Mouse (Mus musculus) heart, embryonic 12.5 days (tissue): ENCODE data around the gene Rab1b. TPM values are rescaled to one million over a fixed set of nuclear protein-coding genes. Genes with fewer than 3 reads are reported as not detected.
A peak's percentile ranks its signal among the peaks of the same experiment; 100 is the strongest.

ENCODE experiments used
- ATAC-seq: fragments of 200-750 bp; cut with Nextera tagmentation; 2 replicates; pipeline ENCODE4 v1.8.0; 2017; ENCODE audit warnings: moderate TSS enrichment, moderate library complexity; ENCODE audit not compliant: insufficient number of reproducible peaks, low FRiP score
- H3K27ac ChIP-seq: fragments of 300-500 bp; sonication (generic); 2 replicates; pipeline ENCODE4 v1.5.1; 2016; ENCODE audit warnings: mild to moderate bottlenecking, moderate library complexity; ENCODE audit not compliant: poor library complexity, severe bottlenecking
- H3K27me3 ChIP-seq: fragments of 300-500 bp; sonication (generic); replicated peaks from 2 replicates; pipeline ENCODE4 v1.6.1; 2016; ENCODE audit warnings: mild to moderate bottlenecking, moderate library complexity
- H3K36me3 ChIP-seq: fragments of 300-500 bp; sonication (generic); 2 replicates; pipeline ENCODE4 v1.6.1; 2016; ENCODE audit warnings: mild to moderate bottlenecking, moderate library complexity
- H3K4me1 ChIP-seq: fragments of 300-500 bp; sonication (generic); replicated peaks from 2 replicates; pipeline ENCODE4 v1.6.1; 2016; ENCODE audit warnings: mild to moderate bottlenecking
- H3K4me2 ChIP-seq: fragments of 300-500 bp; sonication (generic); 2 replicates; pipeline ENCODE4 v1.6.1; 2016; ENCODE audit warnings: mild to moderate bottlenecking, moderate library complexity
- H3K4me3 ChIP-seq: fragments of 300-500 bp; sonication (generic); 2 replicates; pipeline ENCODE4 v1.5.1; 2016; ENCODE audit warnings: mild to moderate bottlenecking
- H3K9ac ChIP-seq: fragments of 300-500 bp; sonication (generic); 2 replicates; pipeline ENCODE4 v1.6.1; 2016; ENCODE audit warnings: mild to moderate bottlenecking, moderate library complexity
- H3K9me3 ChIP-seq: fragments of 300-500 bp; sonication (generic); replicated peaks from 2 replicates; pipeline ENCODE4 v1.6.1; 2016; ENCODE audit warnings: mild to moderate bottlenecking, moderate library complexity
- whole genome bisulfite sequencing: fragments of 180-500 bp; shearing (Covaris S2); methylation state at CpG from one replicate; pipeline ENCODE4 v1.1.7; 2016; 5-methylcytosine and 5-hydroxymethylcytosine counted together
- polyA plus RNA-seq: library from polyadenylated mRNA; unstranded; fragments of >200 nt; fragmentation: Nextera tagmentation; extraction: Ambion mirVana; gene quantifications from 2 replicates; pipeline ENCODE4 v1.2.1, GENCODE M21; 2016

The Rab1b gene
- polyA plus RNA-seq, 1 experiment from 2014 or later, result 218 TPM

- H3K4me1 ChIP-seq, result peaks cover 37% of the 10 kb centered on the region
- no peaks in the 10 kb centered on the region for H3K9me3 ChIP-seq
- peak overlapping the region; percentile 37 for H3K27ac ChIP-seq
- H3K36me3 ChIP-seq, result no peaks in the 10 kb centered on the region
- 15% methylated on average over 10 of the region's 10 CpGs for WGBS
- H3K4me2 ChIP-seq, result peak overlapping the region; percentile 4; the same call in 1 of the 2 replicates
- peak overlapping the region; percentile 44 for H3K9ac ChIP-seq
- H3K4me3 ChIP-seq, result no peak overlapping the region
- peak; percentile 19 for ATAC-seq
- 0 out of 2 replicates have a peak, but pooled peaks cover 6% of the 10 kb centered on the region for H3K27me3 ChIP-seq
Observed at GRCm38 (mm10) chr19:5058801-5059771, 47.8 kb downstream of the Rab1b start.

- Histone ChIP-seq H3K9me3 (no peaks in the 10 kb centered on the region), H3K36me3 (0 out of 2 replicates have a peak, but pooled peaks cover 3% of the 10 kb centered on the region), H3K4me2 (0 out of 2 replicates have a peak overlapping the region, but pooled peaks have one; percentile 4), H3K4me3 (no peak overlapping the region), H3K9ac (peak overlapping the region; percentile 44), H3K27ac (peak overlapping the region; percentile 37; the same call in 1 of the 2 replicates), H3K4me1 (peaks cover 37% of the 10 kb centered on the region), H3K27me3 (peaks cover 15% of the 10 kb centered on the region)
- ATAC-seq, result no peak
- WGBS, result 20% methylated on average over 16 of the region's 16 CpGs
Observed at GRCm38 (mm10) chr19:5057876-5058775, 48.7 kb downstream of the Rab1b start.

DNA sequence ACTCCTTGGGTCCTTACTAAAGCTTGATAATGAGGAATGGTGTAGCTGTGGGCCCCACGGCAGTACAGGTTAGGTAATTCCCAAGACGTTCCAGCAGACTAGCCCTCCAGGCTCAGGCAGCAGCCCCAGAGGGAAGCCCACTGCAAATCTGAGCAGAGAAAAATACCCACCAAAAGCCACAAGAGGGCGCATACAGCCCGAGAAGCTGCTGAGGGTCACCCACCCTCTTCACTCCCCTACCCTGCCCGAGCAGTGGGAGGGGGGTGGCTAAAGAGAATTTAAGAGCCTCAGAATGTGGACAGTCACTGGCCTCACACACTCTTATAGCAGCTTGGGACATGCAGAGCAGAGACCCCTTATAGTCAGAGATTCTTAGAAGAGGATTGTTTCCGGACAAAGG is 50.6 kb downstream of the Rab1b start:
- ATAC-seq, result no peak
- Histone ChIP-seq H3K27me3 (peaks cover 32% of the 10 kb centered on the region), H3K9ac (no peak overlapping the region), H3K9me3 (no peaks in the 10 kb centered on the region), H3K36me3 (0 out of 2 replicates have a peak, but pooled peaks cover 5% of the 10 kb centered on the region), H3K27ac (no peak overlapping the region), H3K4me3 (no peak overlapping the region), H3K4me1 (peaks cover 53% of the 10 kb centered on the region), H3K4me2 (no peak overlapping the region)
- WGBS, result 11% methylated on average over 6 of the region's 6 CpGs

- Histone ChIP-seq H3K4me3 (no peak overlapping the region), H3K4me1 (peaks cover 49% of the 10 kb centered on the region), H3K36me3 (peaks cover 14% of the 10 kb centered on the region), H3K27me3 (peaks cover 33% of the 10 kb centered on the region), H3K27ac (no peak overlapping the region), H3K9me3 (no peaks in the 10 kb centered on the region), H3K4me2 (no peak overlapping the region), H3K9ac (no peak overlapping the region)
- WGBS, result 18% methylated on average over 9 of the region's 9 CpGs
- no peak for ATAC-seq
Observed at GRCm38 (mm10) chr19:5053909-5054308, 53.0 kb downstream of the Rab1b start.

DNA sequence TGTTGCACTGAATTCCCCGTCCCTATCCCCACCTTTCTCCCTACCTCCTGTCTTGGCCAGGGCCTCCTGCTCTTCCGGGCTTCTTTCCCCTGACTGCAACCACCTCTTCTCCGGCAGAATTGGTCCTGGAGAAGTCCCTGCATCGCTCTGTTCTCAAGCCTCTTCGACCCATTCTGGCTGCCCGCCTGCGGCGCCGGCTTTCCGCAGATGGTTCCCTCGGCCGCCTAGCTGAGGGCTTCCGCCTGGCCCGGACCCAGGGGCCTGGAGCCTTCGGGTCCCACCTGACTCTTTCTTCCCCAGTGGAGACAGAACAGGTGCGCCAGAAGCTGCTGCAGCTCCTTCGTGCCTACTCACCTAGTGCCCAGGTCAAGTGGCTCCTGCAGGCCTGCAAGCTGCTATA is 54.0 kb downstream of the Rab1b start:
- 63% methylated on average over 17 of the region's 17 CpGs for WGBS
- Histone ChIP-seq H3K27me3 (peaks cover 33% of the 10 kb centered on the region), H3K4me2 (peak overlapping the region; percentile 67)

GRCm38 (mm10) chr19:5052166-5052822 is 54.6 kb downstream of the Rab1b start:
- H3K4me1 ChIP-seq, result peaks cover 38% of the 10 kb centered on the region
- H3K27me3 ChIP-seq, result peaks cover 33% of the 10 kb centered on the region
- H3K4me3 ChIP-seq, result peak overlapping the region; percentile 45

More for the DNA sequence above, 54.0 kb downstream of the Rab1b start:
- Histone ChIP-seq H3K27ac (no peak overlapping the region), H3K4me1 (peaks cover 38% of the 10 kb centered on the region), H3K36me3 (peaks cover 23% of the 10 kb centered on the region), H3K4me3 (no peak overlapping the region), H3K9ac (no peak overlapping the region), H3K9me3 (no peaks in the 10 kb centered on the region)
- no peak for ATAC-seq

GRCm38 (mm10) chr19:5051515-5051914 is 55.4 kb downstream of the Rab1b start:
- Histone ChIP-seq H3K36me3 (peaks cover 36% of the 10 kb centered on the region), H3K4me1 (peaks cover 38% of the 10 kb centered on the region), H3K4me3 (peak overlapping the region; percentile 45), H3K4me2 (peak overlapping the region; percentile 67), H3K27ac (peak overlapping the region; percentile 42; the same call in 1 of the 2 replicates), H3K9ac (peak overlapping the region; percentile 66), H3K9me3 (no peaks in the 10 kb centered on the region), H3K27me3 (peaks cover 33% of the 10 kb centered on the region)
- ATAC-seq, result no peak
- WGBS, result 58% methylated on average over 3 of the region's 3 CpGs

More at GRCm38 (mm10) chr19:5052166-5052822, 54.6 kb downstream of the Rab1b start:
- no peak for ATAC-seq
- H3K36me3 ChIP-seq, result peaks cover 29% of the 10 kb centered on the region
- 0 out of 2 replicates have a peak overlapping the region, but pooled peaks have one; percentile 42 for H3K27ac ChIP-seq
- peak overlapping the region; percentile 67 for H3K4me2 ChIP-seq
- 27% methylated on average over 25 of the region's 25 CpGs for WGBS
- peak overlapping the region; percentile 44 for H3K9ac ChIP-seq
- no peaks in the 10 kb centered on the region for H3K9me3 ChIP-seq

- 6% methylated on average over 17 of the region's 17 CpGs for WGBS
- H3K4me3 ChIP-seq, result peak overlapping the region; percentile 45
- peaks cover 41% of the 10 kb centered on the region for H3K36me3 ChIP-seq
- H3K27me3 ChIP-seq, result peaks cover 33% of the 10 kb centered on the region
- peak overlapping the region; percentile 42; the same call in 1 of the 2 replicates for H3K27ac ChIP-seq
- peak overlapping the region; percentile 67 for H3K4me2 ChIP-seq
- ATAC-seq, result peak; percentile 20; the same call in 1 of the 2 replicates
- peaks cover 38% of the 10 kb centered on the region for H3K4me1 ChIP-seq
- peak overlapping the region; percentile 66 for H3K9ac ChIP-seq
- H3K9me3 ChIP-seq, result no peaks in the 10 kb centered on the region
Observed at GRCm38 (mm10) chr19:5051031-5051430, 55.8 kb downstream of the Rab1b start.

- Histone ChIP-seq H3K9ac (peak within 1 kb of the TSS; percentile 66), H3K9me3 (no peaks in the 10 kb centered on the region), H3K27ac (peak within 1 kb of the TSS; percentile 42; the same call in 1 of the 2 replicates), H3K4me3 (peak within 1 kb of the TSS; percentile 45), H3K27me3 (peaks cover 33% of the 10 kb centered on the region), H3K36me3 (peaks cover 46% of the 10 kb centered on the region), H3K4me1 (peaks cover 38% of the 10 kb centered on the region), H3K4me2 (peak within 1 kb of the TSS; percentile 67)
- ATAC-seq, result peak; percentile 63
- 19% methylated on average over 14 of the region's 14 CpGs for WGBS
Observed at GRCm38 (mm10) chr19:5050047-5050905, 56.6 kb downstream of the Rab1b start, which contains the start of gene Rin1. Gene Rin1 (plus strand): TSS chr19:5050481.
